Mouse (Mus musculus): ENCODE measurements around the gene Spata13. TPM values are rescaled to one million over a fixed set of nuclear protein-coding genes. Genes with fewer than 3 reads are reported as not detected.

The Spata13 gene
- polyA plus RNA-seq, 1 experiment from 2014 or later: 19.9 TPM

DNA sequence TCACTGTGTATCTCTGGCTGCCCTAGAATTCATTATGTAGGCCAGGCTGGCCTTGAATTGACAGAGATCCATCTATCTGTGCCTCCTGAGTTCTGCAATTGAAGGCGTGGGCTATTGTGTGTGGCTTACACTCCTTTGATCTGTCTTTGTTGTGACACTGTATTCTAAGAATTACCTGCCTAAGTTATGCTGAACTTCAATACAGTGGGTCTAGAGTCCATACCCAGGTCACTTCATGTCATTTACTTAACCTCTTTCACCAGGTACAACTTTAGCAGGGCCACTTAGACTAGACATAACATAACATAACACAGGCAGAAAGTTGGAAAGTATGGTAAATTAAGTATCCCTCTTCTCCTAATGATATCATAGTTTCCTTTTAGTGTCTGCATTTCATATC is 15.2 kb downstream of the Spata13 start:
- H3K4me3 ChIP-seq (ENCODE audit: low read length): no peak overlapping the region
- 0 out of 2 replicates have a peak, but pooled peaks cover 2% of the 10 kb centered on the region for H3K4me1 ChIP-seq (ENCODE audit: control insufficient read depth, insufficient read depth, low read length)
- no peaks in the 10 kb centered on the region for H3K36me3 ChIP-seq (ENCODE audit: control insufficient read depth, insufficient read depth, low read length)
- H3K9ac ChIP-seq (ENCODE audit: low read depth, low read length): no peak overlapping the region
- 76% methylated on average over 1 of the region's 1 CpGs for WGBS
- no peak overlapping the region for H3K27ac ChIP-seq (ENCODE audit: low read length)
- H3K27me3 ChIP-seq (replicated peaks; ENCODE audit: control insufficient read depth, insufficient read depth, low read length): no peaks in the 10 kb centered on the region
- no peak overlapping the region for H3K4me2 ChIP-seq (ENCODE audit: low read depth, low read length)
- no peaks in the 10 kb centered on the region for H3K9me3 ChIP-seq (ENCODE audit: control insufficient read depth, low read length)
- ATAC-seq: no peak

DNA sequence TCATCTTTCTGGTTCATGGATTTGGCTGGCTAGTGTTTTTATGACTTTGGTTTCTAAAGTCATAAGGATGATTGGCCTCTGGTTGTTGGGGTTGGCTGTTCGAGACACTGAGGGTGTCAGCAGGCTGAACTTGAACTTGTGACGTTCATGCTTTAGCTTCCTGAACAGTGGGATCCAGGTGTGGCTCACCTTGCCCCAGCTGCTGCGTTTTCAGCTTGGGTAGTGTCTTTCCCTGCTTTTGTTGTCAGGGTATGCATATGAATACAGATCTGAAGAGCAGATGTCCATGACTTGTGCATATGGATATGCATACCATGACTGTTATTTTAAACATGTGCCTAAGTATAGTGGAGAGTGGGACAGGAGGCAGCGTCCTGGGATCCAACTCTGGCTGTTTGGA is 19.4 kb downstream of the Spata13 start:
- Histone ChIP-seq H3K4me2 (ENCODE audit: low read depth, low read length) (no peak overlapping the region), H3K27me3 (replicated peaks; ENCODE audit: control insufficient read depth, insufficient read depth, low read length) (no peaks in the 10 kb centered on the region), H3K9ac (ENCODE audit: low read depth, low read length) (no peak overlapping the region), H3K27ac (ENCODE audit: low read length) (no peak overlapping the region), H3K4me1 (ENCODE audit: control insufficient read depth, insufficient read depth, low read length) (peaks cover 13% of the 10 kb centered on the region; the same call in 1 of the 2 replicates), H3K36me3 (ENCODE audit: control insufficient read depth, insufficient read depth, low read length) (no peaks in the 10 kb centered on the region), H3K4me3 (ENCODE audit: low read length) (no peak overlapping the region), H3K9me3 (ENCODE audit: control insufficient read depth, low read length) (no peaks in the 10 kb centered on the region)
- no peak for ATAC-seq
- WGBS: 75% methylated on average over 4 of the region's 4 CpGs

DNA sequence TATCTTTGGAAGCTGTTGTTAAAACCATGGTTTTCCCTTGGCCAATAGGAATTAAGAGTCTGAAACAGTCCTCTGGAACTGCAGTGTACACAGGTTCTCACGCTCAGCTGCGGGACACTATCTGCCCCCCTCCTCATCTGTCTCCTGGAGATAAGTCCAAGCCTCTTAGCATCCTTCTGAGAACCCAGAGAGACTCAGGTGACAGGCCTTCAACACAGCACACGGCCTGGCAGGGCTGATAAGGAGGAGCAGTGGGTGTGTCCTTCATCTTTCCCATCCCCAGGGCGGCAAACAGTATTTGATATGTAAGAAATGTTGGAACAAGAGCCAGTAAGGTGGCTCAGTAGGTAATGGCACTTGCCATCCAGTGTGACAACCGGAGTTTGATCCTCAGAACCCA is 20.2 kb downstream of the Spata13 start:
- H3K27me3 ChIP-seq (replicated peaks; ENCODE audit: control insufficient read depth, insufficient read depth, low read length): no peaks in the 10 kb centered on the region
- ATAC-seq: peak; percentile 82
- H3K9me3 ChIP-seq (ENCODE audit: control insufficient read depth, low read length): no peaks in the 10 kb centered on the region
- H3K4me1 ChIP-seq (ENCODE audit: control insufficient read depth, insufficient read depth, low read length): peaks cover 13% of the 10 kb centered on the region; the same call in 1 of the 2 replicates
- no peak overlapping the region for H3K9ac ChIP-seq (ENCODE audit: low read depth, low read length)
- no peak overlapping the region for H3K27ac ChIP-seq (ENCODE audit: low read length)
- no peak overlapping the region for H3K4me2 ChIP-seq (ENCODE audit: low read depth, low read length)
- WGBS: 78% methylated on average over 5 of the region's 5 CpGs
- no peak overlapping the region for H3K4me3 ChIP-seq (ENCODE audit: low read length)
- no peaks in the 10 kb centered on the region for H3K36me3 ChIP-seq (ENCODE audit: control insufficient read depth, insufficient read depth, low read length)

DNA sequence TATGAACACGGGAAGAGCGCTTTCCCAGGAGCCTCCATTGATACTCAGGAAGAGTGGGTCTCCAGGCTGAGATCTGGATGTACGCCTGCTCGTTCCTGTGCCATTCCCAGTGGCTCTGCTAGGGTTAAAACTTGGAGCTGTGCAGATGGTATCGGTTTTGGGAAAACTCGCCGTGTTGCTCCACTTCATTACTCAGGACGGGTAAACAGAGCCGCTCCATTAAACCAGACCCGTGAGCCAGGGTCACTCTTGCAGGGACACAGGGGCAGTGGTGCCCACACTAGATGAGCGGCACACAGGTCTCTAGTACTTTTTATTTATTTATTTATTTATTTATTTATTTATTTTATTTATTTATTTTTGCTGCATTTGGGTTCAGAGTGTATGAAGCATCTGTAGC is 20.9 kb downstream of the Spata13 start:
- no peak for ATAC-seq
- no peak overlapping the region for H3K4me2 ChIP-seq (ENCODE audit: low read depth, low read length)
- WGBS: 71% methylated on average over 11 of the region's 11 CpGs
- no peak overlapping the region for H3K27ac ChIP-seq (ENCODE audit: low read length)
- H3K4me1 ChIP-seq (ENCODE audit: control insufficient read depth, insufficient read depth, low read length): peaks cover 13% of the 10 kb centered on the region; the same call in 1 of the 2 replicates
- H3K9me3 ChIP-seq (ENCODE audit: control insufficient read depth, low read length): no peaks in the 10 kb centered on the region
- no peaks in the 10 kb centered on the region for H3K27me3 ChIP-seq (replicated peaks; ENCODE audit: control insufficient read depth, insufficient read depth, low read length)
- H3K36me3 ChIP-seq (ENCODE audit: control insufficient read depth, insufficient read depth, low read length): no peaks in the 10 kb centered on the region
- no peak overlapping the region for H3K9ac ChIP-seq (ENCODE audit: low read depth, low read length)
- H3K4me3 ChIP-seq (ENCODE audit: low read length): no peak overlapping the region

DNA sequence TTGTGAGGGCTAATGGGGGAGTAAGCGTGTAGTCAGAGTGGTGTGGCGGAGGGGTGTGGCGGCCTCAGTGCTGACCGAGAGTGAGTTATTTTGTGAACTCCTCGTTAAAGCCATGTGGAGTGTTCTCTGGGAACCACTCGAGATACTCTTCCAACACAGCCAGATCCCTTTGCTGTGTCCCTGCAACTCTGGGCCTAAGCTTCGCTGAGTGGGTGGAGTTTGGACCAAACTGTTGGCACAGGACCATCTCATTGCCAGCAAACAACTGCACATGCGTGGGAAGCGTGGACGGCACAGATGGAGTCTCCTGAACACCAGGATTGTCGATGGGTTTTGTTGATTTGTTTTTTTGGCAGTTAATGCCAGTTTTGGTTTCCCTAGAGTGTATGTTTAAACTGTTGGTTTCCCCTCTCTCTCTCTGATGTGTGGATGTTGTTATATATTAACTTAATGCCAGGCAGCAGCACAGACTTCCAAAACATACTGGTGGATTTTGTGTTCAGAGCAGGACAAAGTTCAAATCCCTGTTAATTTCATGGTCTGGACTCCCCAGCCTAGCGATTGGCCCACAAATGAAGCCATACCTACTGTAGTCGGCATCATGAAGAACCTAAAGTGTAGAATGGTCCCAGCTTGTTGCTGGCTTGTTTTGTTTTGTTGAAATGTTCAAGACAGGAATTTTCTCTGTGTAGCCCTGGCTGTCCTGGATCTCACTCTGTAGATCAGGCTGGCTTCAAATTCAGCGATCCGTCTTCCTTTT is 22.3 kb downstream of the Spata13 start:
- no peak overlapping the region for H3K4me2 ChIP-seq (ENCODE audit: low read depth, low read length)
- ATAC-seq: peak; percentile 77
- H3K4me1 ChIP-seq (ENCODE audit: control insufficient read depth, insufficient read depth, low read length): peaks cover 13% of the 10 kb centered on the region; the same call in 1 of the 2 replicates
- no peaks in the 10 kb centered on the region for H3K9me3 ChIP-seq (ENCODE audit: control insufficient read depth, low read length)
- no peak overlapping the region for H3K27ac ChIP-seq (ENCODE audit: low read length)
- no peaks in the 10 kb centered on the region for H3K36me3 ChIP-seq (ENCODE audit: control insufficient read depth, insufficient read depth, low read length)
- WGBS: 63% methylated on average over 15 of the region's 15 CpGs
- no peak overlapping the region for H3K9ac ChIP-seq (ENCODE audit: low read depth, low read length)
- H3K4me3 ChIP-seq (ENCODE audit: low read length): no peak overlapping the region
- no peaks in the 10 kb centered on the region for H3K27me3 ChIP-seq (replicated peaks; ENCODE audit: control insufficient read depth, insufficient read depth, low read length)

DNA sequence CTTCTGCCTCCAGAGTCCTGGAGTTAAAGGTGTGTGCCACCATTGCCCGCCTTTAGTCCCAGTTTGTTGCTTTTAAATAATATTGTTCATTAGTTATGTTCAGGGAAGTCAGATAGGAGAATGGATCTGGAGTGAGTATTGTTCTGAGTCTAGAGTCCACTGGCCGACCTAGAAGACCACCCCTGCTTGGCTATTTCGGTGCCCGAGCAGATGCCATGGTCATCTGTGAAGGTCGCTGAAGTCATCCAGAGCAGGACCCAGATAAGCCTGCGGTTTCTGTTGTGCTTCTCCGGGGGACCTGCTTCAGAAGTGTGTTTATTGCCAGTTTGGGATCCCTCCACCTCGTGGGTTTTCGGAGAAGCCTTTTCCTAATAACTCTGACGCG is 22.9 kb downstream of the Spata13 start:
- 81% methylated on average over 11 of the region's 11 CpGs for WGBS
- Histone ChIP-seq H3K9ac (ENCODE audit: low read depth, low read length) (no peak overlapping the region), H3K27me3 (replicated peaks; ENCODE audit: control insufficient read depth, insufficient read depth, low read length) (no peaks in the 10 kb centered on the region), H3K36me3 (ENCODE audit: control insufficient read depth, insufficient read depth, low read length) (no peaks in the 10 kb centered on the region), H3K4me2 (ENCODE audit: low read depth, low read length) (no peak overlapping the region), H3K4me1 (ENCODE audit: control insufficient read depth, insufficient read depth, low read length) (peaks cover 13% of the 10 kb centered on the region; the same call in 1 of the 2 replicates), H3K27ac (ENCODE audit: low read length) (no peak overlapping the region), H3K9me3 (ENCODE audit: control insufficient read depth, low read length) (no peaks in the 10 kb centered on the region), H3K4me3 (ENCODE audit: low read length) (no peak overlapping the region)
- ATAC-seq: no peak

DNA sequence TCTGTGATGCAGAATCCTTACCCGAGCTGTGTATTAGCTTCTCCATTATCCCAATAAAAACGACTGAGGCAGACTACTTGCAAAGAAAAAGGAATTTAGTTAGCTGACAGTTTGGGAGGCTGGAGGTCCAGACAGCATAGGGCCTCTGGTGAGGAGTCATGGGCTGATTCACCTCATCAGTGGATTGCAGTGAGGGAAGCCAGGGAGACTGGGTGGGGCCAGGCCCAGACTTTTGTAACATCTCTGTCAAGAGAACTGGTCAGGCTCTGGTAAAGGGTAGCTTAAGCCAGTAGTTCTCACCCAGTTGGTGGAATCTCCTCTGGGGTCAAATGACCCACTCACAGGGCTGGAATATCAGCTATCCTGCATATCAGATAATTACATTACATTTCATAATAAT is 24.1 kb downstream of the Spata13 start:
- Histone ChIP-seq H3K4me1 (ENCODE audit: control insufficient read depth, insufficient read depth, low read length) (peaks cover 13% of the 10 kb centered on the region; the same call in 1 of the 2 replicates), H3K27me3 (replicated peaks; ENCODE audit: control insufficient read depth, insufficient read depth, low read length) (no peaks in the 10 kb centered on the region), H3K4me2 (ENCODE audit: low read depth, low read length) (no peak overlapping the region), H3K9ac (ENCODE audit: low read depth, low read length) (no peak overlapping the region), H3K27ac (ENCODE audit: low read length) (no peak overlapping the region), H3K9me3 (ENCODE audit: control insufficient read depth, low read length) (no peaks in the 10 kb centered on the region), H3K4me3 (ENCODE audit: low read length) (no peak overlapping the region), H3K36me3 (ENCODE audit: control insufficient read depth, insufficient read depth, low read length) (no peaks in the 10 kb centered on the region)
- ATAC-seq: no peak
- WGBS: 81% methylated on average over 2 of the region's 2 CpGs

DNA sequence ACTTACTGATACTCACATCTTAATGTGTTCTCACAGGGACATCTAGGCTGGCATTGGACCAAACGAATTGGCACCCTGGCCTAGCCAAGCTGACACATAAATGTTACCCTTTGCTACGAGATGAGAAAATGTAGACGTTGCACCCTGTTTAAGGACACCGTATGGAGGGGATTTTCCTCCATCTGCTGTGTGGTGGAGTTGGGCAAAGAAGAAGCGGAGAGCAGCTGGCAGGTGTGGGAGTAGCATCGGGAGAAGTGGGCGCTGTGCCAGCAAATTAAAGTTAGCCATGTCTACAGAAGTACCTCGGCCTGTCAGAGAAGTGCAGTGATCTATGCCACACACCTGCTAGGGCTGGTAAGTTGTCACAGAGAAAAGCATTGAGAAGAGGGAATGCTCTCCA is 25.7 kb downstream of the Spata13 start:
- Histone ChIP-seq H3K4me1 (ENCODE audit: control insufficient read depth, insufficient read depth, low read length) (peaks cover 13% of the 10 kb centered on the region; the same call in 1 of the 2 replicates), H3K9ac (ENCODE audit: low read depth, low read length) (no peak overlapping the region), H3K27ac (ENCODE audit: low read length) (no peak overlapping the region), H3K27me3 (replicated peaks; ENCODE audit: control insufficient read depth, insufficient read depth, low read length) (no peaks in the 10 kb centered on the region), H3K4me2 (ENCODE audit: low read depth, low read length) (no peak overlapping the region), H3K4me3 (ENCODE audit: low read length) (no peak overlapping the region), H3K36me3 (ENCODE audit: control insufficient read depth, insufficient read depth, low read length) (no peaks in the 10 kb centered on the region), H3K9me3 (ENCODE audit: control insufficient read depth, low read length) (no peaks in the 10 kb centered on the region)
- ATAC-seq: no peak
- 73% methylated on average over 8 of the region's 8 CpGs for WGBS

DNA sequence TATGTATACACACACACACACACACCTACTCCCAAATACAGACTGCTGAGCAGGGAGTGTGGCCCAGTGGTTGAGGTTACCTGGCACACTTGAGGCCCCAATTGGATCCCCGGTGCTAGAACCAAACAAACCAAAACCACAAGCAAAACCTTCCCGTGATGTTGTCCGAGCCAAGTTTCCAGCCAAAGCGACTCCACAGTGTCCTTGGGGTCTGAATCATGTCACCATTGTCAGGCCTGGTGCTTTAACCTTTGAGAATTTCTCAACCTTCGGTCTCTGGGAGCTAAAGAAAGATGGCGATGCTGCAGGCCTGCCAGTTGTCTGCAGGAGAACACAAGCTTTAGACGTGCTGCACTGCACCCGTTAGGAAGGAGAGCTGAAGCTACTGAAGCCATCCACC is 26.8 kb downstream of the Spata13 start:
- Histone ChIP-seq H3K4me1 (ENCODE audit: control insufficient read depth, insufficient read depth, low read length) (peaks cover 11% of the 10 kb centered on the region; the same call in 1 of the 2 replicates), H3K27me3 (replicated peaks; ENCODE audit: control insufficient read depth, insufficient read depth, low read length) (no peaks in the 10 kb centered on the region), H3K9me3 (ENCODE audit: control insufficient read depth, low read length) (no peaks in the 10 kb centered on the region), H3K36me3 (ENCODE audit: control insufficient read depth, insufficient read depth, low read length) (no peaks in the 10 kb centered on the region), H3K27ac (ENCODE audit: low read length) (no peak overlapping the region), H3K4me3 (ENCODE audit: low read length) (no peak overlapping the region), H3K9ac (ENCODE audit: low read depth, low read length) (no peak overlapping the region), H3K4me2 (ENCODE audit: low read depth, low read length) (no peak overlapping the region)
- 91% methylated on average over 8 of the region's 8 CpGs for WGBS
- no peak for ATAC-seq

DNA sequence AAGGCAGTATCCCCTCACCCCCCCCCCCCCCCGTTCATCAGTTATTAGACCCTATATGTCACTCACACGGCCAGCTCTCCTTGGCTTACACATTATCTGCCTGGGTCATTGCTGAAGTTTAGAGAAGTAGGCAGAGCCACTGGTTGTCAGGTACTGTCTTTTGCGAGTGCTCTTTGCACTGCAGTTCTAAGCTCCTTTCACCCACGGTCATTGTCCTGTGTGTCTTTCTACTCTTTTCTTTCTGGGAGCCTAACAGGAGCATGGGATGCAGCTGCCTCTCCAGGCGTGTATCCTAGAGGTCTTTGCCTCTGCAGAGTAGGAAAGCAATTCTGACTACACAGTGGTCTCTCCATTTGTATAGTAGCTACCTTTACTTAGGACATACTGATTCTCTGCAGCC is 27.5 kb downstream of the Spata13 start:
- WGBS: 83% methylated on average over 5 of the region's 5 CpGs
- peaks cover 6% of the 10 kb centered on the region; the same call in 1 of the 2 replicates for H3K4me1 ChIP-seq (ENCODE audit: control insufficient read depth, insufficient read depth, low read length)

More for the DNA sequence above, 27.5 kb downstream of the Spata13 start:
- Histone ChIP-seq H3K36me3 (ENCODE audit: control insufficient read depth, insufficient read depth, low read length) (no peaks in the 10 kb centered on the region), H3K9me3 (ENCODE audit: control insufficient read depth, low read length) (no peaks in the 10 kb centered on the region), H3K4me2 (ENCODE audit: low read depth, low read length) (no peak overlapping the region), H3K27ac (ENCODE audit: low read length) (no peak overlapping the region), H3K4me3 (ENCODE audit: low read length) (no peak overlapping the region), H3K9ac (ENCODE audit: low read depth, low read length) (no peak overlapping the region), H3K27me3 (replicated peaks; ENCODE audit: control insufficient read depth, insufficient read depth, low read length) (no peaks in the 10 kb centered on the region)
- no peak for ATAC-seq

Data from intestine, embryonic 16.5 days (tissue).